In genomic region chrX:52775973-52776372, GRCm38 (mm10) we compare ENCODE assay signal across 8 mouse cellular contexts. TPM values are rescaled to one million over a fixed set of nuclear protein-coding genes. Genes with fewer than 3 reads are reported as not detected.
DNase-seq lines count a peak whose midpoint lies in the region; ATAC-seq and TF ChIP-seq lines count a peak whose summit lies in the region.

No protein-coding gene starts in this region.

- no peaks in the 10 kb centered on the region for H3K9me3 ChIP-seq in heart, postnatal 0 days (replicated peaks; ENCODE audit: control insufficient read depth, low read length)
- no peaks in the 10 kb centered on the region for H3K9me3 ChIP-seq in heart, embryonic 10.5 days

- ATAC-seq in heart, postnatal 0 days (ENCODE audit: insufficient read depth, low read depth), result no peak
- peak; percentile 73 for ATAC-seq in megakaryocyte progenitor cell, adult 5-6 weeks (replicated peaks; ENCODE audit: poor library complexity)

- H3K4me1 ChIP-seq in heart, postnatal 0 days (ENCODE audit: control insufficient read depth, insufficient read depth), result no peaks in the 10 kb centered on the region
- H3K4me1 ChIP-seq in heart, embryonic 10.5 days, result no peaks in the 10 kb centered on the region

- no peaks in the 10 kb centered on the region for H3K36me3 ChIP-seq in heart, postnatal 0 days (replicated peaks; ENCODE audit: control insufficient read depth, insufficient read depth, low read length)
- H3K36me3 ChIP-seq in heart, embryonic 10.5 days, result no peaks in the 10 kb centered on the region

- H3K9ac ChIP-seq in heart, postnatal 0 days (replicated peaks; ENCODE audit: low read depth, low read length), result no peak overlapping the region

- 33% methylated on average over 3 of the region's 3 CpGs for WGBS in heart, postnatal 0 days
- 54% methylated on average over 3 of the region's 3 CpGs for WGBS in heart, embryonic 10.5 days

- TF ChIP-seq CTCF in heart, postnatal 0 days (IDR thresholded peaks at IDR 0.05; ENCODE audit: low read depth), result peak; percentile 52

- no peaks in the 10 kb centered on the region for H3K27me3 ChIP-seq in heart, postnatal 0 days (ENCODE audit: control insufficient read depth, insufficient read depth, low read length)
- H3K27me3 ChIP-seq in heart, embryonic 10.5 days (ENCODE audit: insufficient read depth, poor library complexity, severe bottlenecking), result no peaks in the 10 kb centered on the region

- H3K27ac ChIP-seq in heart, postnatal 0 days (ENCODE audit: low read depth), result no peak overlapping the region
- no peak overlapping the region for H3K27ac ChIP-seq in heart, embryonic 10.5 days

- H3K4me2 ChIP-seq in heart, postnatal 0 days (ENCODE audit: low read depth, low read length), result no peak overlapping the region

- H3K4me3 ChIP-seq in heart, postnatal 0 days (ENCODE audit: low read depth, low read length), result no peak overlapping the region
- H3K4me3 ChIP-seq in heart, embryonic 10.5 days, result no peak overlapping the region

- DNase-seq in heart, postnatal 0 days (ENCODE audit: low spot score), result peak; percentile 10
- no peak for DNase-seq in heart, embryonic 10.5 days (ENCODE audit: low spot score)
- peak; percentile 15 for DNase-seq in urinary bladder, postnatal 14 days (ENCODE audit: low spot score)
- DNase-seq in urinary bladder, postnatal 10 days (ENCODE audit: low spot score), result no peak
- DNase-seq in cerebellum, postnatal 25 days, result peak; percentile 32 to 35
- DNase-seq in urinary bladder, postnatal 25 days (ENCODE audit: low spot score), result peak; percentile 10
- DNase-seq in right cerebral cortex, postnatal 4 days, result no peak

- TF ChIP-seq EP300 in heart, postnatal 0 days (IDR thresholded peaks at IDR 0.05; ENCODE audit: low read depth), result no peak

RNA-seq across cellular contexts. Expression of gene Ccdc160, which starts 15.0 kb away (rescaled TPM):
- not detected in 2 replicates for total RNA-seq in heart, postnatal 0 days (2014; rRNA removed; ENCODE audit: low replicate concordance)
- polyA plus RNA-seq in heart, postnatal 0 days (2015; fragmentation: Nextera tagmentation; extraction: Ambion mirVana), result 0.56 and 0.72 TPM in 2 replicates
- 0.99 and 2.4 TPM in 2 replicates for polyA plus RNA-seq in heart, embryonic 10.5 days (2016; fragmentation: Nextera tagmentation; extraction: Ambion mirVana)
- not detected in 2 replicates for total RNA-seq in megakaryocyte progenitor cell, adult 5-6 weeks (2015)
- total RNA-seq in megakaryocyte progenitor cell, adult 5-6 weeks (2017), result not detected in 2 replicates

Comparison
In these comparisons a context has a peak if more than half of its experiments do, and no peak if none do; other contexts are left out.
1. DNase-seq: peak in heart, postnatal 0 days (single experiment), urinary bladder, postnatal 14 days (single experiment), cerebellum, postnatal 25 days (2 of 2) and urinary bladder, postnatal 25 days (single experiment); none in heart, embryonic 10.5 days (single experiment), urinary bladder, postnatal 10 days (single experiment) and right cerebral cortex, postnatal 4 days (single experiment).